Mouse (Mus musculus) embryonic facial prominence, embryonic 15.5 days (tissue): ENCODE measurements around the gene 4930505A04Rik. TPM values are rescaled to one million over a fixed set of nuclear protein-coding genes. Genes with fewer than 3 reads are reported as not detected.
A peak's percentile ranks its signal among the peaks of the same experiment; 100 is the strongest.

Source experiments
- ATAC-seq: fragments of 200-750 bp; cut with Nextera tagmentation; 2 replicates; pipeline ENCODE4 v1.8.0; 2017; ENCODE audit warnings: low read depth, moderate TSS enrichment; ENCODE audit not compliant: insufficient number of reproducible peaks, low FRiP score, low TSS enrichment
- H3K27ac ChIP-seq: fragments of 300-500 bp; sonication (generic); replicated peaks from 2 replicates; pipeline ENCODE4 v1.5.1; 2015; ENCODE audit warnings: mild to moderate bottlenecking, inconsistent platforms
- H3K27me3 ChIP-seq: fragments of 300-500 bp; sonication (generic); 2 replicates; pipeline ENCODE4 v1.6.1; 2015; ENCODE audit warnings: inconsistent platforms
- H3K36me3 ChIP-seq: fragments of 300-500 bp; sonication (generic); 2 replicates; pipeline ENCODE4 v1.6.1; 2015; ENCODE audit warnings: mild to moderate bottlenecking, inconsistent platforms
- H3K4me1 ChIP-seq: fragments of 300-500 bp; sonication (generic); 2 replicates; pipeline ENCODE4 v1.6.1; 2015; ENCODE audit warnings: inconsistent platforms
- H3K4me2 ChIP-seq: fragments of 300-500 bp; sonication (generic); replicated peaks from 2 replicates; pipeline ENCODE4 v1.6.1; 2015; ENCODE audit warnings: mild to moderate bottlenecking, inconsistent platforms
- H3K4me3 ChIP-seq: fragments of 300-500 bp; sonication (generic); replicated peaks from 2 replicates; pipeline ENCODE4 v1.5.1; 2015; ENCODE audit warnings: mild to moderate bottlenecking, inconsistent platforms
- H3K9ac ChIP-seq: fragments of 300-500 bp; sonication (generic); 2 replicates; pipeline ENCODE4 v1.6.1; 2015; ENCODE audit warnings: inconsistent platforms
- H3K9me3 ChIP-seq: fragments of 300-500 bp; sonication (generic); replicated peaks from 2 replicates; pipeline ENCODE4 v1.6.1; 2016; ENCODE audit warnings: inconsistent platforms
- WGBS: fragments of 180-500 bp; shearing (Covaris S2); methylation state at CpG from one replicate; pipeline ENCODE4 v1.1.7; 2015; 5-methylcytosine and 5-hydroxymethylcytosine counted together
- polyA plus RNA-seq: library from polyadenylated mRNA; unstranded; fragments of >200 nt; fragmentation: Nextera tagmentation; extraction: Ambion mirVana; gene quantifications from 2 replicates; pipeline ENCODE4 v1.2.1, GENCODE M21; 2015

Gene 4930505A04Rik
- polyA plus RNA-seq: 0.31 and 0.43 TPM in 2 replicates

DNA sequence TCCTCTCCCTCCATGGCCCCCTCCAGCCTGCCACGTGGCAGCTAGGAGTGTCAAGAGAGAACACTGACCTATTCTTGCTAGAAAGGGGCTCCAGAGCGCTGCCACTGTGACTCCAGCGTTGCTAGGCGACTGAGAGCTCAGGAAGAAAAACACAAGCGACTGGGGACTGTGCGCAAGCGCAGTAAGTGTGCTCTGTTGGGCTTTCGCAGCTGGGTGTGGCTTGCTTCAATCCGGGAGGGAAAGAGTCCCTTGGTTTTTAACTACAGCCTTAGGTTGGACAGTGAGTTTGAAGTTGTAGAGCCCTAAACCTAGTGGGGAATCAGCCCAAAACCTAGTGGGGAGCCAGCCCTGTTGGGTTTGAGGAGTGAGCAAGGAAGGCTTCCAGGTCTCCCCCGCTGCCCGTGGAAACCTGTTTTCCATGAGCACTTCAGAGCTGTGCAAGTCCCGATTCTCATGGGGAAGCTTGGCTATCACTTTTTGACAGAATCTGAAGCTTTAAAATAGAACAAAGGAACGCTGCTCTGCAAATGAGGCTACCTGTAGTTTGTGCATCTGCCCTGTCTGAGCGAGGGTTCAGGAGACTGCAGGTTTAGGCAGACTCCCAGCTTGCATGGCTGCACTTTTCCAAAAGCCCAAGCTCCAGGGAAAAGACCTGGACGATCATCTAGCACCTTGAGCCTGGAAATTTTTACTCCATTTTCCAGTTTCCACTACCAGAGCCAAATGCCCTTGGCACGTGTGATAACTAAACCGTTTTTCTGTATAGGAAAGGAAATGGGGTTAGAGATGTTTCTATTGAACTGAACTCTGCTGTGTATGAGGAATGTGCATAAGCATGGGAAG is at the start of gene 4930505A04Rik:
Gene 4930505A04Rik (minus strand): TSS at position 77 of the 843 bp plus-strand sequence.
- peak within 1 kb of the TSS; percentile 75 for H3K4me2 ChIP-seq
- H3K9ac ChIP-seq: peak within 1 kb of the TSS; percentile 37; the same call in 1 of the 2 replicates
- no peaks in the 10 kb centered on the region for H3K27me3 ChIP-seq
- 6% methylated on average over 17 of the region's 17 CpGs for WGBS
- H3K4me3 ChIP-seq: peak within 1 kb of the TSS; percentile 50
- peak within 1 kb of the TSS; percentile 89 for H3K27ac ChIP-seq
- peak; percentile 93 for ATAC-seq
- H3K36me3 ChIP-seq: no peaks in the 10 kb centered on the region
- H3K4me1 ChIP-seq: no peaks in the 10 kb centered on the region
- H3K9me3 ChIP-seq: no peaks in the 10 kb centered on the region

DNA sequence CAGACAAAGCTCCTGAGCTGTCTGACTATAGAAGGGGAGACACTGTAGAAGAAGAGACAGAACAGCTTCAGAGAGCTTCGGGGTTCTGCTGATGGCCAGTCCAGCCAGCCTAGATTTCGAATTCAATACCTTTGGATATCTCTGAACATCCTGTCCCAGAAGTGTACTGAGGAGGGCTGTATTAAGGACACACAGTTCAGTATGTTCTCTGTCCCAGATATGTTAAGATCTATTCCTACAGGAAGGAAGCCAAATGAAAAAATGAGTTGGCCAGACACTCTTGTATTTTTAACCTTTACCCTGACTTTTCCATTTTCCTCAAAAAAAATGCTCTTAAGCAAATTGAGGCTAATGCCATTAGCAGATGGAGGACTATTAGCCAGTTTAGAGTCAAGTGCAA is 45.5 kb upstream of the 4930505A04Rik start:
- Histone ChIP-seq H3K4me1 (no peaks in the 10 kb centered on the region), H3K4me3 (no peak overlapping the region), H3K27ac (no peak overlapping the region), H3K36me3 (no peaks in the 10 kb centered on the region), H3K9me3 (no peaks in the 10 kb centered on the region), H3K9ac (no peak overlapping the region), H3K4me2 (no peak overlapping the region), H3K27me3 (no peaks in the 10 kb centered on the region)
- ATAC-seq: no peak
- WGBS: 77% methylated on average over 2 of the region's 2 CpGs

DNA sequence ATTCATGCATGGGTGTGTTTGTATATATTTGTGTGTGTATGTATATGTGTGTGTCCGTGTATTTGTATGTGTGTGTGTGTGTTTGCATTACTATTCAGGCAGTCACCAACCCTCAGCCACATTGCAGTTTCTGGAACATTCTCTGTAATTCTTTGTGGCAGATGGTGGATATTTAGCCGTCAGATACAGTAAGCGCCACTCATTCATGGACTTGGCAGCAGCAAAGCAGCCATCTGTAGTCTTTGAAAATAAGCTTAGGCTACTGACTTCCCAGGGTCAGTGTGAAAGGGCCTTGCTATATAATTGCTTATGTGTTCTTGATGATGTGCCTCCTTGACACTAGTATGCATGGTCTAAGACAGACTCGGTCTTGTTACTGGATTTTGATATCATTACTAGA is 36.6 kb upstream of the 4930505A04Rik start:
- Histone ChIP-seq H3K4me1 (no peaks in the 10 kb centered on the region), H3K27ac (no peak overlapping the region), H3K4me2 (no peak overlapping the region), H3K9me3 (no peaks in the 10 kb centered on the region), H3K36me3 (no peaks in the 10 kb centered on the region), H3K9ac (no peak overlapping the region), H3K27me3 (no peaks in the 10 kb centered on the region), H3K4me3 (no peak overlapping the region)
- 86% methylated on average over 4 of the region's 4 CpGs for WGBS
- ATAC-seq: no peak

DNA sequence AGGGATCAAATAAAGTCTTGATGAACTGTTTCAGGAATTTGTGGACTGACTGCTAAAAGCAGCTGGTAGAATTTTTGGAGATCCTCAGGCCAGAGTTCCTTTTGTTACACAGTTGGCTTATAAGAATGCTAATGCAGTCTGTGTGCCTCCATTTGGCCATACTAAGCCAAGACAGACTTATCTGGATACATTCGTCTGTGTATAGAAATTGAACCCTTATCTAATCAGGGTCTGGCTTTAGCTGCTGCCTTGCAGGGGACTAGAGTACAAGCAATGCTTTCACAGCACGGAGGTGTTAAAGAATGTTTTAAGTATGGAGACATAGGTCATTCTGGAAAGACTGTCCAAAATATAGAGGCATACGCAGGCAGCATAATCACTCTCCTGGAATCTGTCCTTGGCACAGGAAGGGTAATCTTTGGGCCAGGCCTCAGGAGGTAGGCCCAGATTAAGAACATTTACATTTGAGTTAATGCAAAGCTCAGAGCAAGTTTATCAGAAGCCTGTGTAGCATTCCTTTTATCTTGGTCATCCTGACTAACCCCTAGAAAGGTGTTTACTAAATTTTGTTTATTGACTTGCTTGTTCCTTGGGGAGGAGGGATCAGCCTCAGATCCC is 27.2 kb upstream of the 4930505A04Rik start:
- Histone ChIP-seq H3K9ac (no peak overlapping the region), H3K36me3 (no peaks in the 10 kb centered on the region), H3K4me1 (no peaks in the 10 kb centered on the region), H3K9me3 (0 out of 2 replicates have a peak, but pooled peaks cover 6% of the 10 kb centered on the region), H3K27me3 (no peaks in the 10 kb centered on the region), H3K27ac (no peak overlapping the region), H3K4me3 (no peak overlapping the region), H3K4me2 (no peak overlapping the region)
- WGBS: 66% methylated on average over 3 of the region's 3 CpGs
- no peak for ATAC-seq

DNA sequence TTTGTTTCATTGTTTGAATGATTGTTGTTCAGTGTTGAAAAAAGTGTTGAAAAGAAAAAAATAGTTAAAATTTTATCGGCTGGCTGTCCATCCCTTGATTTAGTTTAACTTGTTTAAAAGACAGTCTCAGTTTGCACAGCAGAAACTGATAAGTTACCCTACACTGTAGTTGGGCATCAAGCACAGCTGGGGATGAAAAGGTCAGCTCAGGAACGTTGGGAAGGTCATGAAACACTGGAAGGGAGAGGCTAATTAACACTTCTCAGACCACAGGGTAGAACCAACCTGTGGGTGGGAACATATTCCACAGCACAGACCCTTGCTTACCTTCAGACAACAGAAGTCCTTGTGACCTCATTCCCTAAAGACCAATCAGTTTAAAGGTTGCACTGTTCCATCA is 25.5 kb upstream of the 4930505A04Rik start:
- 54% methylated on average over 2 of the region's 2 CpGs for WGBS
- Histone ChIP-seq H3K4me2 (no peak overlapping the region), H3K36me3 (no peaks in the 10 kb centered on the region), H3K27me3 (no peaks in the 10 kb centered on the region), H3K27ac (no peak overlapping the region), H3K9me3 (0 out of 2 replicates have a peak, but pooled peaks cover 6% of the 10 kb centered on the region), H3K4me3 (no peak overlapping the region), H3K4me1 (no peaks in the 10 kb centered on the region), H3K9ac (no peak overlapping the region)
- no peak for ATAC-seq

DNA sequence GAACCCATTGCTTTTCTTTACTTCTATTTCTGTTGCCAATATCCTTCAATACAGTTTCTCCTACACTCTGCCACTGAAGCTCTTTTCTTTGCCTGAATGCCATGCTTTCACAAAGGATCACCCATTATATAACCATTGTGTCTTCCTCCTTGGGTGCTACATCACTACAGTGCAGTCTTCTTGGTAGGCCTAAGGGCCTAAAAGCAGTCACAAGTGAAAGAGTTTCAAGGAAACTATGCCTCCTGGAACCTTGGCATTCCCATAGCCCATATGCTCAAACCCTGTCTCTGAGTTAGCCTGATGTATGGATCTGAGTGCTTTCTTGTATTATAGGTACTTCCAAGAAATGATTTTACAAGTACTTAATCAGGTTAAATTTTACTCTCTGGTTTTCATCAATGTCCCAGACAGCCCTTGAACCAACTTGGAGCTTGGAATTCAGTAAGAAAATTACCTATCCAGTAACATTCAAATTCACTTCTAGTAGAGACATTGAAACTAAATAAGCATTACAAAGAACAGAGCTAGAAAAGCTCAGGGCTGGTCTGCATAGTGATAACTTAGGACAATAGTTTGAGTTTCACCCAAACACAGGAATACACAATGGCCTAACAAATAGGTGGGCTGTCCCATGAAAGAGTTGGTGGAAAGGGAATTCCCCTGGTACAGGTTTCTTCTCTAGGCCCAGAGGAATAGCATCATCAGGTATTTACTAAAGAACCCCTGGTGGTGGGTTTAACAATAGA is 20.1 kb upstream of the 4930505A04Rik start:
- Histone ChIP-seq H3K4me3 (no peak overlapping the region), H3K9me3 (0 out of 2 replicates have a peak, but pooled peaks cover 6% of the 10 kb centered on the region), H3K36me3 (no peaks in the 10 kb centered on the region), H3K4me2 (no peak overlapping the region), H3K9ac (no peak overlapping the region), H3K27ac (no peak overlapping the region), H3K4me1 (no peaks in the 10 kb centered on the region), H3K27me3 (no peaks in the 10 kb centered on the region)
- no peak for ATAC-seq

DNA sequence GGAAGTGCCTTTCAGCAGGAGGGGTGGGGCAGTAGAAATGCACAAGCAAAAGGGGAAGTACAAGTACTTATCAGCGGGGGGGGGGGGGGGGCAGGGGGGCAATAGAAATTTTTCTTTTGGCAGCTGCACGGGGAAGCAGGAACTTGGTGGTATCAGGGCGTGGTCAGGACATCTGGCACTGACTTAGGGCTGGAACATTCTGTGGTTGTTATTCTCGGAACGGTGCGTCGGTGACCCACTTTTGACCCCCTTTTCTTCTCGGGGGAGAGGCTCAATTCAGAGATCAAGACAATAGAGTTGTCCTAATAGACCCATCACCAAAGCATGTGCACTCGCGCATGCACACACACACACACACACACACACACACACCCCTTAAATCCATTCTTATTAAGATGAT is 16.6 kb upstream of the 4930505A04Rik start:
- ATAC-seq: no peak
- H3K4me2 ChIP-seq: no peak overlapping the region
- H3K9ac ChIP-seq: no peak overlapping the region
- 61% methylated on average over 10 of the region's 10 CpGs for WGBS
- H3K27ac ChIP-seq: no peak overlapping the region
- H3K36me3 ChIP-seq: no peaks in the 10 kb centered on the region
- H3K27me3 ChIP-seq: no peaks in the 10 kb centered on the region
- no peaks in the 10 kb centered on the region for H3K4me1 ChIP-seq
- no peaks in the 10 kb centered on the region for H3K9me3 ChIP-seq
- H3K4me3 ChIP-seq: no peak overlapping the region

DNA sequence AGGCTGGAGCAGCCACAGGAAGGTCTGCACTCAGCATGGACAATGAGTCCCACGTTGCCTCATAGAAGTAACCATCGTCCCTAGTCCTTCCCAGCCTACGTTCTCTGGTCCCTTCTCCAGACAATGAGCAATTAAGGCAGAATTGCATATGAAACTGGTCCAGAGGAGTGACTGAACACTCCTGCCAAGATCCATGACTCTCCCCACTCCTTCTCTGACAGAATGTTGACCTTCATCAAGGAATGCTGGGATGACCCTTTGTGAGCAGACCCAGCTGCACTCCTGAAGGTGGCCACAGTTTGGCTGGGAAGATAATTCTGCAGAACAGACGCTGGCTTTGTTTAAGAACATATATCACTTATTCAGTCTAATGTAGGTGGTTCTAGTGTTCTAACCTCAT is 11.7 kb upstream of the 4930505A04Rik start:
- WGBS: 92% methylated on average over 4 of the region's 4 CpGs
- H3K9me3 ChIP-seq: no peaks in the 10 kb centered on the region

DNA sequence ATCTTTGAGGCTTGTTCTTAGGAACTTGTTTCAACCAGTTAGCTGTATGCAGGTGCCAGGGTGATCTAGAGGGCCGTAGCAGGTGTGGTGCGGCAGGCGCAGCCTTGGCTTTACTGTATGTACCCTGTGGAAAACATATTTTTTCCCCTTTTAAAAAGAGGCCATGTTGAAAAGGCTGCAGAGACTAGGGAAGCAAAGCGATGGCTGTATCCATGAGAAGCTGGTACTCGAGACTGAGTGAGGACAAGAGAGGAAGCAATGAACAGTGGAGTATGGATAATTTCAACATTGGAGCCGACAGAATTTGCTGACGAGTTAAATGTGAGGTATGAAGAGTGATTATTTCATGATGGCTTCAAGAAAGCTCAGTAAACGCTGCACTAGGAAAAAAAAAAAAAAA is 440 bp downstream of the 4930505A04Rik start:
- H3K27me3 ChIP-seq: no peaks in the 10 kb centered on the region
- H3K4me2 ChIP-seq: peak overlapping the region; percentile 75
- peak overlapping the region; percentile 50 for H3K4me3 ChIP-seq
- no peaks in the 10 kb centered on the region for H3K36me3 ChIP-seq
- WGBS: 62% methylated on average over 8 of the region's 8 CpGs
- no peak overlapping the region for H3K9ac ChIP-seq
- no peaks in the 10 kb centered on the region for H3K4me1 ChIP-seq
- ATAC-seq: no peak
- H3K27ac ChIP-seq: peak overlapping the region; percentile 89; the same call in 1 of the 2 replicates
- no peaks in the 10 kb centered on the region for H3K9me3 ChIP-seq

More for the DNA sequence above, 11.7 kb upstream of the 4930505A04Rik start:
- ATAC-seq: no peak
- Histone ChIP-seq H3K4me3 (no peak overlapping the region), H3K4me1 (no peaks in the 10 kb centered on the region), H3K4me2 (no peak overlapping the region), H3K27ac (no peak overlapping the region), H3K36me3 (no peaks in the 10 kb centered on the region), H3K27me3 (no peaks in the 10 kb centered on the region), H3K9ac (no peak overlapping the region)

DNA sequence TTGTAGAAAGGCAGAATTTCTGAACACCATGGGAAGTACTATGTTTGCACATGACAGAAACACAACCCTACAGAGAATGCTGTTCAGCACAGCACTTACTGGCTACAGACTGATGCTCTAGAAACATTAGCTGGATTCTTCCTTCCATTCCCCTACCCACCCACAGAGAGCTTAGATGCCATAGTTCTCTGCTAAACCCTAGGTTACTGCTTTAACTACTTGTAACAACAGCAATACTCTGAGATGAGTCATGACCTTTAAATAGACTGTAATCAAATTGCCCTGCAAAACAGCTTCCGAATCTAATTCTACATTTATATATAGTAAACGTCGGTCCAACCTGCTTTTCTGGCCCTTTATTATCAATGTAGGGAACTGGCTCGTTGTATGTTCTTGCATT is 17.3 kb downstream of the 4930505A04Rik start:
- no peak for ATAC-seq
- no peaks in the 10 kb centered on the region for H3K36me3 ChIP-seq
- H3K9me3 ChIP-seq: no peaks in the 10 kb centered on the region
- H3K27ac ChIP-seq: no peak overlapping the region
- no peak overlapping the region for H3K4me3 ChIP-seq
- H3K4me2 ChIP-seq: no peak overlapping the region
- H3K4me1 ChIP-seq: no peaks in the 10 kb centered on the region
- no peaks in the 10 kb centered on the region for H3K27me3 ChIP-seq
- no peak overlapping the region for H3K9ac ChIP-seq
- WGBS: 76% methylated on average over 4 of the region's 4 CpGs

DNA sequence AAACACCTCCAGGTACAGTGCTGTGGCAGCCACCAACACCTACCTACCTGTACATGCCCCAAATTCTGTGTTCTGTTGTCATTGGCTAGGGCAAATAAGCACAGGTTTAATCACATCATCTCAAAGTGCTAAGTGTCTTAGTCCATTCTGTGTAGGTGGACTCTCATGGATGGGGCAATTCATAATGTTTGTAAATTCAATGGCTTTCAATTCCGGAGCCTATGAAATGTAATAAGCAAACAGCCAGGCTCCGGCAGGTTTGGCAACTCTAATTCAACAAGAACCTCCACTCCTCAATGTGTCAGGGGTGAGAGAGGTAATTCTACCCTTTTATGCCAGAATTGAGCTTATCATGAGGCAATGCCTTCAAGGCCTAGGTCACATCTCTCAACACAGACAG is 23.5 kb downstream of the 4930505A04Rik start:
- Histone ChIP-seq H3K27ac (no peak overlapping the region), H3K36me3 (no peaks in the 10 kb centered on the region), H3K4me2 (no peak overlapping the region), H3K27me3 (no peaks in the 10 kb centered on the region), H3K4me3 (no peak overlapping the region), H3K9me3 (no peaks in the 10 kb centered on the region), H3K4me1 (no peaks in the 10 kb centered on the region), H3K9ac (no peak overlapping the region)
- ATAC-seq: no peak
- WGBS: 76% methylated on average over 2 of the region's 2 CpGs
